Mouse (Mus musculus): ENCODE measurements around the gene Cox4i2.

- TF ChIP-seq GATA1 (IDR thresholded peaks at IDR 0.05; ENCODE audit: borderline replicate concordance, low read length) = no peak
- TF ChIP-seq CTCF (IDR thresholded peaks at IDR 0.05; ENCODE audit: low read depth, low read length) = peak; percentile 56
- TF ChIP-seq TAL1 (conservative IDR thresholded peaks at IDR 0.05; ENCODE audit: low read depth, low read length) = no peak
Measured at GRCm38 (mm10) chr2:152767618-152768271, 13.8 kb downstream of the Cox4i2 start.
